Mouse (Mus musculus): ENCODE data around the gene Tnfsf13. TPM values are rescaled to one million over a fixed set of nuclear protein-coding genes. Genes with fewer than 3 reads are reported as not detected.

Tnfsf13 gene
- polyA plus RNA-seq, 1 experiment from 2014 or later: 0.25 TPM

GRCm38 (mm10) chr11:69699595-69699994 lies 14.0 kb upstream of the Tnfsf13 start:
- no peaks in the 10 kb centered on the region for H3K9me3 ChIP-seq
- H3K27ac ChIP-seq: peak overlapping the region; percentile 56; the same call in 1 of the 2 replicates
- no peak for DNase-seq (ENCODE audit: low spot score)
- WGBS: 22% methylated on average over 1 of the region's 1 CpGs
- H3K27me3 ChIP-seq (ENCODE audit: insufficient read depth, poor library complexity, severe bottlenecking): no peaks in the 10 kb centered on the region
- H3K36me3 ChIP-seq: no peaks in the 10 kb centered on the region
- 0 out of 2 replicates have a peak overlapping the region, but pooled peaks have one; percentile 15 for H3K4me3 ChIP-seq
- peaks cover 33% of the 10 kb centered on the region for H3K4me1 ChIP-seq

- Histone ChIP-seq H3K27me3 (ENCODE audit: insufficient read depth, poor library complexity, severe bottlenecking) (no peaks in the 10 kb centered on the region), H3K9me3 (no peaks in the 10 kb centered on the region), H3K4me3 (no peak overlapping the region), H3K27ac (no peak overlapping the region), H3K4me1 (peaks cover 33% of the 10 kb centered on the region), H3K36me3 (no peaks in the 10 kb centered on the region)
- 72% methylated on average over 5 of the region's 5 CpGs for WGBS
- no peak for DNase-seq (ENCODE audit: low spot score)
Measured at GRCm38 (mm10) chr11:69698574-69698973, 13.0 kb upstream of the Tnfsf13 start.

- no peaks in the 10 kb centered on the region for H3K36me3 ChIP-seq
- H3K27ac ChIP-seq: no peak overlapping the region
- no peak for DNase-seq (ENCODE audit: low spot score)
- no peak overlapping the region for H3K4me3 ChIP-seq
- 83% methylated on average over 3 of the region's 3 CpGs for WGBS
- no peaks in the 10 kb centered on the region for H3K9me3 ChIP-seq
- H3K4me1 ChIP-seq: peaks cover 40% of the 10 kb centered on the region
- no peaks in the 10 kb centered on the region for H3K27me3 ChIP-seq (ENCODE audit: insufficient read depth, poor library complexity, severe bottlenecking)
Measured at GRCm38 (mm10) chr11:69697396-69697795, 11.8 kb upstream of the Tnfsf13 start.

- Histone ChIP-seq H3K9me3 (no peaks in the 10 kb centered on the region), H3K27ac (peak within 1 kb of the TSS; percentile 93), H3K4me1 (peaks cover 37% of the 10 kb centered on the region), H3K4me3 (peak within 1 kb of the TSS; percentile 79), H3K27me3 (ENCODE audit: insufficient read depth, poor library complexity, severe bottlenecking) (no peaks in the 10 kb centered on the region), H3K36me3 (no peaks in the 10 kb centered on the region)
- peak; percentile 83 for DNase-seq (ENCODE audit: low spot score)
- under 1% methylated on average over 40 of the region's 41 CpGs for WGBS
Measured at GRCm38 (mm10) chr11:69695361-69696181, 10.0 kb upstream of the Tnfsf13 start, which contains the start of the genes Tnfsf12 and Tnfsfm13. Gene Tnfsf12 (minus strand): TSS chr11:69695849. Gene Tnfsfm13 (minus strand): TSS chr11:69696098.

- WGBS: 33% methylated on average over 6 of the region's 6 CpGs
- Histone ChIP-seq H3K36me3 (no peaks in the 10 kb centered on the region), H3K4me3 (peak overlapping the region; percentile 79), H3K27me3 (ENCODE audit: insufficient read depth, poor library complexity, severe bottlenecking) (no peaks in the 10 kb centered on the region), H3K27ac (peak overlapping the region; percentile 93; the same call in 1 of the 2 replicates), H3K9me3 (no peaks in the 10 kb centered on the region), H3K4me1 (peaks cover 32% of the 10 kb centered on the region)
- no peak for DNase-seq (ENCODE audit: low spot score)
Measured at GRCm38 (mm10) chr11:69695046-69695360, 9.4 kb upstream of the Tnfsf13 start.

GRCm38 (mm10) chr11:69693421-69693965 lies 7.9 kb upstream of the Tnfsf13 start:
- no peak overlapping the region for H3K4me3 ChIP-seq
- DNase-seq (ENCODE audit: low spot score): no peak
- H3K4me1 ChIP-seq: peaks cover 25% of the 10 kb centered on the region
- H3K9me3 ChIP-seq: no peaks in the 10 kb centered on the region
- peak overlapping the region; percentile 36; the same call in 1 of the 2 replicates for H3K27ac ChIP-seq
- H3K27me3 ChIP-seq (ENCODE audit: insufficient read depth, poor library complexity, severe bottlenecking): no peaks in the 10 kb centered on the region
- no peaks in the 10 kb centered on the region for H3K36me3 ChIP-seq
- WGBS: 66% methylated on average over 11 of the region's 11 CpGs

GRCm38 (mm10) chr11:69692863-69693262 lies 7.3 kb upstream of the Tnfsf13 start:
- H3K36me3 ChIP-seq: no peaks in the 10 kb centered on the region
- H3K27ac ChIP-seq: no peak overlapping the region
- no peaks in the 10 kb centered on the region for H3K9me3 ChIP-seq
- H3K4me3 ChIP-seq: no peak overlapping the region
- peaks cover 25% of the 10 kb centered on the region for H3K4me1 ChIP-seq
- H3K27me3 ChIP-seq (ENCODE audit: insufficient read depth, poor library complexity, severe bottlenecking): no peaks in the 10 kb centered on the region
- WGBS: 85% methylated on average over 6 of the region's 6 CpGs
- no peak for DNase-seq (ENCODE audit: low spot score)

- 64% methylated on average over 9 of the region's 9 CpGs for WGBS
- H3K9me3 ChIP-seq: no peaks in the 10 kb centered on the region
Measured at GRCm38 (mm10) chr11:69692196-69692811, 6.7 kb upstream of the Tnfsf13 start.

GRCm38 (mm10) chr11:69689891-69690290 lies 4.3 kb upstream of the Tnfsf13 start:
- no peaks in the 10 kb centered on the region for H3K9me3 ChIP-seq
- H3K4me1 ChIP-seq: peaks cover 28% of the 10 kb centered on the region
- 85% methylated on average over 1 of the region's 1 CpGs for WGBS

More at GRCm38 (mm10) chr11:69692196-69692811, 6.7 kb upstream of the Tnfsf13 start:
- H3K36me3 ChIP-seq: no peaks in the 10 kb centered on the region
- H3K4me1 ChIP-seq: peaks cover 25% of the 10 kb centered on the region
- DNase-seq (ENCODE audit: low spot score): no peak
- no peak overlapping the region for H3K27ac ChIP-seq
- H3K4me3 ChIP-seq: no peak overlapping the region
- H3K27me3 ChIP-seq (ENCODE audit: insufficient read depth, poor library complexity, severe bottlenecking): no peaks in the 10 kb centered on the region

GRCm38 (mm10) chr11:69687061-69687460 lies 1.5 kb upstream of the Tnfsf13 start:
- Histone ChIP-seq H3K27me3 (ENCODE audit: insufficient read depth, poor library complexity, severe bottlenecking) (peaks cover 23% of the 10 kb centered on the region), H3K36me3 (no peaks in the 10 kb centered on the region), H3K4me1 (peaks cover 22% of the 10 kb centered on the region), H3K27ac (peak overlapping the region; percentile 43; the same call in 1 of the 2 replicates), H3K4me3 (no peak overlapping the region), H3K9me3 (no peaks in the 10 kb centered on the region)
- WGBS: 45% methylated on average over 5 of the region's 5 CpGs
- DNase-seq (ENCODE audit: low spot score): no peak

More at GRCm38 (mm10) chr11:69689891-69690290, 4.3 kb upstream of the Tnfsf13 start:
- DNase-seq (ENCODE audit: low spot score): no peak
- H3K4me3 ChIP-seq: no peak overlapping the region
- H3K27ac ChIP-seq: no peak overlapping the region
- peaks cover 12% of the 10 kb centered on the region; the same call in 1 of the 2 replicates for H3K27me3 ChIP-seq (ENCODE audit: insufficient read depth, poor library complexity, severe bottlenecking)
- no peaks in the 10 kb centered on the region for H3K36me3 ChIP-seq

- peaks cover 22% of the 10 kb centered on the region for H3K4me1 ChIP-seq
- no peak for DNase-seq (ENCODE audit: low spot score)
- H3K4me3 ChIP-seq: no peak overlapping the region
- 0 out of 2 replicates have a peak overlapping the region, but pooled peaks have one; percentile 42 for H3K27ac ChIP-seq
- 23% methylated on average over 4 of the region's 4 CpGs for WGBS
- H3K27me3 ChIP-seq (ENCODE audit: insufficient read depth, poor library complexity, severe bottlenecking): peaks cover 23% of the 10 kb centered on the region
- H3K9me3 ChIP-seq: no peaks in the 10 kb centered on the region
- H3K36me3 ChIP-seq: no peaks in the 10 kb centered on the region
Measured at GRCm38 (mm10) chr11:69686377-69686776, 793 bp upstream of the Tnfsf13 start.

GRCm38 (mm10) chr11:69684936-69685335 lies 648 bp downstream of the Tnfsf13 start:
- Histone ChIP-seq H3K27ac (no peak overlapping the region), H3K36me3 (peaks cover 7% of the 10 kb centered on the region), H3K4me1 (peaks cover 33% of the 10 kb centered on the region), H3K4me3 (no peak overlapping the region), H3K9me3 (no peaks in the 10 kb centered on the region), H3K27me3 (ENCODE audit: insufficient read depth, poor library complexity, severe bottlenecking) (peaks cover 23% of the 10 kb centered on the region)
- 70% methylated on average over 6 of the region's 6 CpGs for WGBS
- DNase-seq (ENCODE audit: low spot score): no peak

Data from heart, embryonic 10.5 days (tissue).